Mouse (Mus musculus) central nervous system, embryonic 11.5 days (tissue): ENCODE results near the gene Heatr1. TPM values are rescaled to one million over a fixed set of nuclear protein-coding genes. Genes with fewer than 3 reads are reported as not detected.

ENCODE experiments used
- polyA plus RNA-seq: library from polyadenylated mRNA; depleted of rRNA; stranded (reverse); fragments of >200 nt; gene quantifications from 2 replicates; pipeline ENCODE4 v1.2.3, GENCODE M21; 2012; rRNA removed

Heatr1 gene
- polyA plus RNA-seq, result 33.3 and 37.0 TPM in 2 replicates

DNA sequence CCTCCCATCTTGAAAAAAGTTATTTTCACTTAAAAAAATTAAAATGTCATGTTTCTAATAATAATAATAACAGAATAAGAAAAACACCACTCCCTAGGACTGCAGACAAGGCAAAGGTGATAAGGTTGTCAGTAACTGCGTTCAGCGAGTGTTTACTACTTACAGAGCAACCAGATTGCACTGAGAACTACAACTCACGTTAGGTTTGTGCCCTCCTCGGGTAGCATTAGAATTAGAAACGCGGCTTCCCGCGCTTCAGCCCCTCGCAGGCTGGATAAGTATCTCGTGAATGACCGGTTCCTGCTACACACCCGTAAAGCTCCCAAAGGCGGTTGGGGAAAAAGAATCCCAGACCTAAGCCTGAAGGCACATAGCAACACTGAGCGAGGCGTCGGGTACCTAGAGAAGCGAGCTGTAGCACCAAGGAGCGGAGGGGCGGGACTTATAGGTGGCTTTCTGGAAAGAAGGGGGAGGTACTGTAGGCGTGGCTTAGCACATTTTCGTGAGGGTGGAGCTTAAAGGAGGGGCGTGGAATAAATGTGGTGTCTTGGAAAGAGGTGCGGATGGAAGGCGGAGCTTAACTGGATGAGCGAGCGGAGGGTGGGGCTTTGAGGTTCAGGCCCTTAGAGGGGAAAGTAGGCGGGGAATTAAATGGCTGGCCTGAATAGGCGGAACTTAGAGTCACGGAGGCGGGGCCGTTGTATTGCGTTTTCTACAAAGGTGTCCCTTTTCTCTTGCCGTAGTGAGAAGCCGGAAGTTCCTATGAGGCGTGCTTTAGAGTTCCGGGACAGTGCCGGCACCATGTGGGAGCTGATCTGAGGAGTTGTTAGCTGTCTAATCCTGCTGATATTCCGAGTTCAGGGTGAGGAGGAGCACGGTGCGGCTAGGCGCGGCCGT is at the start of gene Heatr1:
Heatr1 (plus strand) TSS at position 419 of the 897 bp plus-strand sequence.

DNA sequence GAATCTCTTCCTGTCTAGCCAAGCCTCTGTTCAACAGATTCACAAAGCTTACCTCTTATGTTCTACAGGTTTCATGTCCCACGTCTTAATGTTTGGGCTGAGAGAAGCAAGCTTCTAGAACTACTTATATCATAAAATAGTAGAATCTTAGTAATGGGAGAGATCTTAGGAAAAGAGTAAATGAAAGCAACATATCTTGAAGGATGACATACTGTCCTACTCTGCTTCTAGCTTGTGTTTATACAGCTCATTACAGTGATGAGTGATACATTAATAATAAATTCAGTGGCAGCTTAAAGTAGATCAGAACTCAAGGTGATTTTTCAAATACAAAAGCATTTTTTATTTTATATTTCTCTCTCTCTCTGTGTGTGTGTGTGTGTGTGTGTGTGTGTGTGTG is 70.0 kb downstream of the Heatr1 start, which contains the start of gene Lgals8:
Lgals8 (minus strand) TSS at position 101 of the 400 bp plus-strand sequence.

Other genes starting within 250 kb of the Heatr1 start
- gene Mtr, start 136.9 kb upstream of the Heatr1 start, polyA plus RNA-seq, result 12.2 and 15.3 TPM in 2 replicates
- 6.4 and 25.1 TPM in 2 replicates for gene Actn2, start 54.3 kb upstream of the Heatr1 start, polyA plus RNA-seq
- gene Lgals8, start 69.9 kb downstream of the Heatr1 start, polyA plus RNA-seq, result 10.1 and 18.6 TPM in 2 replicates
- gene Edaradd, start 125.4 kb downstream of the Heatr1 start, polyA plus RNA-seq, result 1.2 and 1.4 TPM in 2 replicates
- 3.4 and 3.8 TPM in 2 replicates for gene Ero1lb, start 170.8 kb downstream of the Heatr1 start, polyA plus RNA-seq